Mouse (Mus musculus): ENCODE measurements around the gene Zfp808. TPM values are rescaled to one million over a fixed set of nuclear protein-coding genes. Genes with fewer than 3 reads are reported as not detected.
"Not testable (repeated sequence)": the region's sequence is repeated elsewhere in the genome, so short reads cannot be mapped to it uniquely, and the experiment has no call there.

Gene Zfp808
- polyA plus RNA-seq (2014; fragmentation: Nextera tagmentation; extraction: Ambion mirVana): 12.5 and 13.6 TPM in 2 replicates

DNA sequence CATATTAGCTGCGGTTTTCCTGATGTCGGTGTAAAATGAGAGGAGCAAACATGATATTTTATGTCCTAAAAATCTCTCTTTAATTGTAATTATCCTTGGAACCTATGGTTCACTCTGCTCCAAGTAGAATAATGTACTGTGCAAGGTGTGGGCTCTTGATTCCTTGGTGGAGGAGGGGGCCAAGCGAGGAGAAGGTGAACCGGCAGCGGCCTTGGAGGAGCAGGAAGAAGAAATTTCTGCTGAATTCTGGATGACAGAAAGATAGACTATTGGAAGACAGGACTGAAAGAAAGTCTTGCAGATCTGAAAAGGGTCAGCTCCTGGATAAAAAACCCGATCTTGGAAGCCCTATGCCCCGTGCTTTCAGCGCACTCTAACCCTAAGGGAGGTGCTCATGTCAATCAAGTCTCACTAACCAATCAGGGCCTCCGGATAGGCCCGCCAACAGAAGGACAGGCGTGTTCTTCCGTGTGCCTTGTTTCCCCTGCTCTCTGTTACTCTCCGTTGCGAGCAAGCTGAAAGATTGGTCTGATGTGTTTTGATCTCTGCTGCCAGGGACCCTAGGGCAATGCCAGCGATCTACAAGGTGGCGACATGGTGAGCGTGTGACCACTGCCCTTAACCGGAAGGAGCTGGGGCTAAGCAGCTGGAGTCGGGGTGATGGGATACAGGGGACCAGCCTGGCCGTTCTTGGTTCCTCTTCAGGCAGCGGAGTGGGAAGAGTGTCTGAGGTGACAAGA, at the start of gene Zfp808:
Gene Zfp808 (plus strand): TSS at position 455 of the 740 bp plus-strand sequence.
- ATAC-seq (ENCODE audit: insufficient number of reproducible peaks, insufficient read depth, low FRiP score, low read depth): peak; percentile 86; the same call in 1 of the 2 replicates
- WGBS: 3% methylated on average over 19 of the region's 21 CpGs
- H3K4me3 ChIP-seq (ENCODE audit: low read depth, low read length): peak within 1 kb of the TSS; percentile 50

DNA sequence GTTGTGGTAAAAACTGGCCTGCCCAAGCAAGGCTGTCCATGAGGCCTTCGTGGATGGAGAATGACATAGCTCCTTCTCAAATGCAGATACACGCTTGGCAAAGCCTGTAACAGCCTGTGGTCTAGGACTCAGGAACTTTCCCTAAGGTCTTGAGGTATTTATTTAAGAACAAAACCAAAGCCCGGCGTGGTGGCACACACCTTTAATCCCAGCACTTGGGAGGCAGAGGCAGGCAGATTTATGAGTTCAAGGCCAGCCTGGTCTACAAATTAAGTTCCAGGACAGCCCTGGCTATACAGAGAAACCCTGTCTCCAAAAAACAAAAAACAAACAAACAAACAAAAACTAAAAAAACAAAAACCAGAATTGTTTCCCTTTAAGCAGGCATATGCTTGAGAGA, 30.9 kb upstream of the Zfp808 start:
- 83% methylated on average over 4 of the region's 4 CpGs for WGBS
- H3K27ac ChIP-seq (ENCODE audit: low read length); H3K4me3 ChIP-seq (ENCODE audit: low read depth, low read length); ATAC-seq (ENCODE audit: insufficient number of reproducible peaks, insufficient read depth, low FRiP score, low read depth); H3K4me1 ChIP-seq (ENCODE audit: control insufficient read depth, insufficient read depth, low read length); H3K27me3 ChIP-seq (ENCODE audit: control insufficient read depth, insufficient read depth, low read length); H3K36me3 ChIP-seq (ENCODE audit: control insufficient read depth, insufficient read depth, low read length); H3K9ac ChIP-seq (replicated peaks; ENCODE audit: low read depth, low read length); H3K4me2 ChIP-seq (replicated peaks; ENCODE audit: low read depth, low read length); H3K9me3 ChIP-seq (ENCODE audit: control insufficient read depth, low read depth, low read length): not testable (repeated sequence)

More for the DNA sequence above, at the start of gene Zfp808:
- H3K4me1 ChIP-seq (ENCODE audit: control insufficient read depth, insufficient read depth, low read length); H3K9ac ChIP-seq (replicated peaks; ENCODE audit: low read depth, low read length); H3K27me3 ChIP-seq (ENCODE audit: control insufficient read depth, insufficient read depth, low read length); H3K9me3 ChIP-seq (ENCODE audit: control insufficient read depth, low read depth, low read length); H3K36me3 ChIP-seq (ENCODE audit: control insufficient read depth, insufficient read depth, low read length): not testable (repeated sequence)
- peak within 1 kb of the TSS; percentile 31 for H3K4me2 ChIP-seq (replicated peaks; ENCODE audit: low read depth, low read length)
- peak within 1 kb of the TSS; percentile 44; the same call in 1 of the 2 replicates for H3K27ac ChIP-seq (ENCODE audit: low read length)

DNA sequence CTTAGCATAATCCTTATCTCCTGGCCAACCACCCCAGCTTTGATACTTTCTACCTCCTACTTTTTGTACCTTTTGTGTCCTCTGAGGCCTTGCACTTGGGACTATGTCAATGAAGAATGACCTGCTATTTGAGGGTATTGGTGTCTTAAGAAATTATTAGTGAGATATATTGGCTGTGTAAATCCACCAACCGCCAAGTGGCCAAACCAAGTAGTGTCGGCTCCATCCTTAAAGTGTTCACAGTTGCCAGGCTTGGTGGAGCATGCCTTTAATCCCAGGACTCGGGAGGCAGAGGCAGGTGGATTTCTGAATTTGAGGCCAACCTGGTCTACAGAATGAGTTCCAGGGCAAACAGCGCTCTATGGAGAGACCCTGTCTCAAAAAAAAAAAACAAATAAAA, 30.2 kb upstream of the Zfp808 start:
- H3K4me3 ChIP-seq (ENCODE audit: low read depth, low read length); H3K4me2 ChIP-seq (replicated peaks; ENCODE audit: low read depth, low read length); ATAC-seq (ENCODE audit: insufficient number of reproducible peaks, insufficient read depth, low FRiP score, low read depth); H3K4me1 ChIP-seq (ENCODE audit: control insufficient read depth, insufficient read depth, low read length); H3K9ac ChIP-seq (replicated peaks; ENCODE audit: low read depth, low read length); H3K36me3 ChIP-seq (ENCODE audit: control insufficient read depth, insufficient read depth, low read length); H3K9me3 ChIP-seq (ENCODE audit: control insufficient read depth, low read depth, low read length); H3K27me3 ChIP-seq (ENCODE audit: control insufficient read depth, insufficient read depth, low read length); H3K27ac ChIP-seq (ENCODE audit: low read length): not testable (repeated sequence)
- WGBS: 89% methylated on average over 4 of the region's 4 CpGs

DNA sequence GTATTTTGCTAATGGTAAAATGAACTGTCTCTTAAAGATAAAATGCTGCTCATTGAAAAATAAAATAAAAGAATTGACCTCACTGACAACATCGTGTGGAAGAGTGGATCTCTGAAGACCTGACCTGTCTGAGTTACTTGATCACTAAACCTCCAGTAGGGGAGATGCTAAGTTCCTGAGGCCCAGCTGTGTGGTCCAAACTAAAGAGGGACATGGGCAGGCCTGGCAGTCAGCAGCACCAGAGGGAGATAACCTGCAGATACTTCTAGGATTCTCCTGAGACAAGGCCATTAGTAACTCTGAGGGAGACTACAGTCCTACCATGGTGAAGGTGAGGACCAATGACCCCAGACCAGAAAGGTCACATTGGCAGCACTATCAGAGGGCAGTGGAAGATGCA, 27.3 kb upstream of the Zfp808 start:
- H3K9ac ChIP-seq (replicated peaks; ENCODE audit: low read depth, low read length); H3K27me3 ChIP-seq (ENCODE audit: control insufficient read depth, insufficient read depth, low read length); H3K27ac ChIP-seq (ENCODE audit: low read length); ATAC-seq (ENCODE audit: insufficient number of reproducible peaks, insufficient read depth, low FRiP score, low read depth); H3K4me1 ChIP-seq (ENCODE audit: control insufficient read depth, insufficient read depth, low read length); H3K9me3 ChIP-seq (ENCODE audit: control insufficient read depth, low read depth, low read length); H3K4me3 ChIP-seq (ENCODE audit: low read depth, low read length); H3K36me3 ChIP-seq (ENCODE audit: control insufficient read depth, insufficient read depth, low read length); H3K4me2 ChIP-seq (replicated peaks; ENCODE audit: low read depth, low read length): not testable (repeated sequence)
- 76% methylated on average over 1 of the region's 1 CpGs for WGBS

DNA sequence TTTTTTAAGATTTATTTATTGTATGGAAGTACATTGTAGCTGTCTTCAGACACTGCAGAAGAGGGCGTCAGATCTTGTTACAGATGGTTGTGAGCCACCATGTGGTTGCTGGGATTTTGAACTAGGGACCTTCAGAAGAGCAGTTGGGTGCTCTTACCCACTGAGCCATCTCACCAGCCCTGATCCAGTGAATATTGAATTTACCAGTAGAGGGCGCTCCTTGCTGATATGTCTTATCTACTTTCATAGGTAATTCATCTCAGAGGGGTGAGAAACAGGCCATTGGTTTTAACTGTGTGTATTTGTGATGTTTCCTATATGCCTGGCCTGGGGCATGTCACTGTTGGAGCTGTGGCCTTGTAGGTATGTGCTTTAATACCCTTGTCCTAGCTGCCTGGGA, 13.8 kb upstream of the Zfp808 start:
- not testable (repeated sequence) for H3K9ac ChIP-seq (replicated peaks; ENCODE audit: low read depth, low read length); H3K36me3 ChIP-seq (ENCODE audit: control insufficient read depth, insufficient read depth, low read length); H3K27ac ChIP-seq (ENCODE audit: low read length); H3K27me3 ChIP-seq (ENCODE audit: control insufficient read depth, insufficient read depth, low read length); H3K4me3 ChIP-seq (ENCODE audit: low read depth, low read length); ATAC-seq (ENCODE audit: insufficient number of reproducible peaks, insufficient read depth, low FRiP score, low read depth); H3K9me3 ChIP-seq (ENCODE audit: control insufficient read depth, low read depth, low read length); H3K4me1 ChIP-seq (ENCODE audit: control insufficient read depth, insufficient read depth, low read length); H3K4me2 ChIP-seq (replicated peaks; ENCODE audit: low read depth, low read length)
- 27% methylated on average over 2 of the region's 2 CpGs for WGBS

DNA sequence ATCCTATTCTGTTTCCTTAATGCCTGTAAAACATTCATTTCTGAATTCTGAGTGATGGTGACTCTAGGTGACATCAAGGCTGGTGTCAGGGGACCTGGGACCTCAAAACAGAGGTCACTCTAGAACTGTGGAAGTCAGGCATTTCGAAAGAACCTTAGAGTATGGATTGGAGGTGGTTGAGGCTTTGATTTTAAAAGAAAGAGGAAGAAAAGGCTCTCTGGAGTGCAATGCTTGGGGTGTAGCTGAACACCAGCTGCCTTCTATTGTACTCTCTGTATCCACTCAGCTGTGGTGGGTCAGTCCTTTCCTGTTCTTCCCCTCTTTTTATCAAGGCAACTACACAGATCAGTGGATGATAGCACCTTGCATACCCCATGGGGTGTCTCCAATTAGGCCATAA, 8.1 kb upstream of the Zfp808 start:
- H3K27me3 ChIP-seq (ENCODE audit: control insufficient read depth, insufficient read depth, low read length); H3K4me1 ChIP-seq (ENCODE audit: control insufficient read depth, insufficient read depth, low read length); ATAC-seq (ENCODE audit: insufficient number of reproducible peaks, insufficient read depth, low FRiP score, low read depth); H3K9ac ChIP-seq (replicated peaks; ENCODE audit: low read depth, low read length); H3K4me2 ChIP-seq (replicated peaks; ENCODE audit: low read depth, low read length); H3K9me3 ChIP-seq (ENCODE audit: control insufficient read depth, low read depth, low read length); H3K4me3 ChIP-seq (ENCODE audit: low read depth, low read length); H3K27ac ChIP-seq (ENCODE audit: low read length); H3K36me3 ChIP-seq (ENCODE audit: control insufficient read depth, insufficient read depth, low read length): not testable (repeated sequence)
- WGBS: 64% methylated on average over 1 of the region's 1 CpGs

DNA sequence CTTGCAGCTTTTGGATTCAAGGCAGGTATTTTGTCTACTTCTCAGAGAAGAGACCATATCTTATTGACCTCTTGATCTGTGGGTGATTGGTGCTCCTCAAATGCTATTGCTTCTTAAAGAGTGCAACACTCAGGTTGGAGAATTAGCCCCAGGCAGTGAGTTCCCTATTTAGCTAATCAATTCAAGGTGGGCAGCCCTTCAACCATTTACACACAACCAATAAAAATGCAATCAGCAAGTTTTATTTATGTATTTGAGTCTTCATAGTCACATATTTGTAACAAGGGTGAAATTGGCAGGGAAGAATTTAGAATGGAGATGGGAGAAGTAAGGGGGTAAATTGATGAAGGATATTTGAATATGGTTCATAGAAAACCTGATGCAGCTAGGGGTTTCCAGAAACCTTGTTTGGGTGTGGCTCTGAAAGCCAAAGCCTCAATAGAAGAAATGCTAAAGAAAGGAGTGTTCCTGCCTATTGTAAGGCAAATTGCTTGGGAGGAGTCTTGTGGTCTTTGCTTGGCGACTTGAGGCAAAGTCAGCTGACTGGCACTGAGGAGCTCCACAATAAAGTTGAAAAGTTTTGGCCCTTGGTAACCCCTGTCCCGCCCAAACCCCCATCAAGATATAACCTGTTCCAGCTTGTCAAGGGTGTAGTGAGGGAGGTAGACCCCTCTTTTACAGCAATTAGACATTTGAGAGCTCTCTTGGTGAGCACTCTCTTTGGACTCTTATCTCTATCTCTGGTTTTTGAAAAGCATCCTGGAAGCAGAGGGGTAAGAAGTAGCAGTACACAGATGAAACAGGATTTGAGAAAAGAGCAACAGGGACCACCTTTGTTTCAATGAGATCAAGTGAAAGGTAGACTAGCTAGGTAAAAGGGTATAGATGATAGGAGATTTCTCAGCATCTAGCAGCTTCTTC, 52.4 kb downstream of the Zfp808 start:
- H3K27me3 ChIP-seq (ENCODE audit: control insufficient read depth, insufficient read depth, low read length); H3K4me3 ChIP-seq (ENCODE audit: low read depth, low read length); H3K9me3 ChIP-seq (ENCODE audit: control insufficient read depth, low read depth, low read length); H3K9ac ChIP-seq (replicated peaks; ENCODE audit: low read depth, low read length); H3K36me3 ChIP-seq (ENCODE audit: control insufficient read depth, insufficient read depth, low read length); H3K4me1 ChIP-seq (ENCODE audit: control insufficient read depth, insufficient read depth, low read length); H3K4me2 ChIP-seq (replicated peaks; ENCODE audit: low read depth, low read length); H3K27ac ChIP-seq (ENCODE audit: low read length); ATAC-seq (ENCODE audit: insufficient number of reproducible peaks, insufficient read depth, low FRiP score, low read depth): not testable (repeated sequence)
- WGBS: 79% methylated on average over 2 of the region's 2 CpGs

DNA sequence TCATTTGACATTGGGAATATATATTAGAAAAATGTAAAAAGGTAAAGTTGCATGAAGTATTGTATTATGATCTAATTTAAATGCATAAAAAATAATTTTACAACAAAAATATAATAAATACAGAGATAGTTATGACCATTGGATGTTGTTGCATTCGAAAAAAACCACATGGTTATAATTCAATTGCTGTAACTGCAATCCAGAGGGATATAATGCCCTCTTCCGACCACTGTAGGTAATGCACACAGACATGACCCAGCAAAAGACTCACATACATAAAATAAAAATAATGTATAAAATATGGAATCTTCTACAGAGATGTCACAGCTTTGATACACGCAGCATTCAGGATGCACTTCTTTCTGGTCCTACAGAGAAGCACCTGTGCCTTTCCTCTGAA, 115.6 kb downstream of the Zfp808 start:
- Histone ChIP-seq H3K27ac (ENCODE audit: low read length) (no peak overlapping the region), H3K9ac (replicated peaks; ENCODE audit: low read depth, low read length) (no peak overlapping the region), H3K36me3 (ENCODE audit: control insufficient read depth, insufficient read depth, low read length) (no peaks in the 10 kb centered on the region), H3K4me1 (ENCODE audit: control insufficient read depth, insufficient read depth, low read length) (no peaks in the 10 kb centered on the region), H3K27me3 (ENCODE audit: control insufficient read depth, insufficient read depth, low read length) (no peaks in the 10 kb centered on the region), H3K4me3 (ENCODE audit: low read depth, low read length) (no peak overlapping the region), H3K4me2 (replicated peaks; ENCODE audit: low read depth, low read length) (no peak overlapping the region), H3K9me3 (ENCODE audit: control insufficient read depth, low read depth, low read length) (peaks cover 3% of the 10 kb centered on the region; the same call in 1 of the 2 replicates)
- 50% methylated on average over 3 of the region's 3 CpGs for WGBS
- no peak for ATAC-seq (ENCODE audit: insufficient number of reproducible peaks, insufficient read depth, low FRiP score, low read depth)
